Mouse (Mus musculus): ENCODE data around the gene Scrn2. TPM values are rescaled to one million over a fixed set of nuclear protein-coding genes. Genes with fewer than 3 reads are reported as not detected.

The Scrn2 gene
- total RNA-seq (2023), result 3.3 TPM

GRCm38 (mm10) chr11:97029686-97030417, at the start of gene Scrn2:
Scrn2 (plus strand) TSS chr11:97029938.

GRCm38 (mm10) chr11:96982859-96983258, 46.9 kb upstream of the Scrn2 start, which contains the start of gene Sp2:
Sp2 (minus strand) TSS chr11:96982959.

GRCm38 (mm10) chr11:97013121-97013670, 16.5 kb upstream of the Scrn2 start, which contains the start of gene Sp6:
Sp6 (plus strand) TSS chr11:97013394.

GRCm38 (mm10) chr11:97041022-97041899, 11.5 kb downstream of the Scrn2 start, which contains the start of the genes Lrrc46 and Mrpl10:
Lrrc46 (minus strand) TSS chr11:97041407.
Mrpl10 (plus strand) TSS chr11:97041560.

DNA sequence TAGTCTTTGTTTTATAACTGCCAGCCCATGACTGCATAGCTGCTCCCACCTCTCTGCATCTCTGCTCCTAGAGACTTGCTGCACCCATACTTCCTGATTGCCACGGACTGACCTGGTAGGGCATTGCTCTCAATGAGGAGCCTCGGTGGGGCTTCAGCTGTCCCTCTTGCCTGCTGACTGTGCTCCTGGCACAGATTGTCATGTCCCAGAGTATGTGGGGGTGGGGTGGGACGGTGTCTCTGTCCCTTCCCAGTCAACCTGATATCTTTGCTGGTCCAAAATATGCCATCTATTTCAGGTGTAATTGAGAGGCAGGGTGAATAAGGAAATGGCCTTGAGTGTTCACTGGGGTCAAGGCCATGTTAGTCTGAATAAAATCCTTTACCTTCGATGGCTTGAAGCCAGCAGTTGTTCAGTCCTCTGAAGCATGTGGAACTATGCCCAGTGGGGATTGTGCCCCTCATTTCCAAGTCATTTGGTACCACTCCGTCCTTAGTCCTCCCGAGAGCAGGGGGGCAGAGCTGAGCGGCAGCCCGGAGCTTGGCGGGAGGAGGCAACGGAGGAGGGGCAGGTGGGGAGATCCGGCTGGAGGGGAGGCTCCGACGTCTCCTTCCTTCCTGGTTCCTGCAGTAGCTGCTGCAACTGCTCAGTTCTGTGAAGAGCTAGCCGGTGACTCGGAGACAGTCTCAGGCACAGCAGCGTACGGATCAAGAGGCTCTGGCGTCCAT, 20.6 kb downstream of the Scrn2 start, which contains the start of gene Osbpl7:
Gene Osbpl7 (plus strand): TSS at position 413 of the 728 bp plus-strand sequence.

Other genes starting within 250 kb of the Scrn2 start
- gene Cbx1, start 240.8 kb upstream of the Scrn2 start, total RNA-seq (2023), result 46.6 TPM
- 45.4 TPM for gene Nfe2l1, start 200.0 kb upstream of the Scrn2 start, total RNA-seq (2023)
- gene Copz2, start 180.1 kb upstream of the Scrn2 start, total RNA-seq (2023), result 1.2 TPM
- gene Cdk5rap3, start 113.4 kb upstream of the Scrn2 start, total RNA-seq (2023), result 56.0 TPM
- not detected for gene Prr15l, start 101.8 kb upstream of the Scrn2 start, total RNA-seq (2023)
- gene Pnpo, start 86.0 kb upstream of the Scrn2 start, total RNA-seq (2023), result 18.1 TPM
- gene Sp2, start 47.0 kb upstream of the Scrn2 start, total RNA-seq (2023), result 54.2 TPM
- gene Sp6, start 16.5 kb upstream of the Scrn2 start, total RNA-seq (2023), result 4.7 TPM
- not detected for gene Lrrc46, start 11.5 kb downstream of the Scrn2 start, total RNA-seq (2023)
- 38.7 TPM for gene Mrpl10, start 11.6 kb downstream of the Scrn2 start, total RNA-seq (2023)
- 31.6 TPM for gene Osbpl7, start 20.7 kb downstream of the Scrn2 start, total RNA-seq (2023)
- gene Tbx21, start 85.4 kb downstream of the Scrn2 start, total RNA-seq (2023), result 2.4 TPM
- gene Tbkbp1, start 121.6 kb downstream of the Scrn2 start, total RNA-seq (2023), result 1.2 TPM
- 136 TPM for gene Kpnb1, start 157.9 kb downstream of the Scrn2 start, total RNA-seq (2023)

All from CD4-positive naive resting alpha-beta T cell, adult 57 days (primary cell).